Mouse (Mus musculus): ENCODE data around the gene Ppp1r3d. TPM values are rescaled to one million over a fixed set of nuclear protein-coding genes. Genes with fewer than 3 reads are reported as not detected.
A peak's percentile ranks its signal among the peaks of the same experiment; 100 is the strongest.

The Ppp1r3d gene
- polyA plus RNA-seq (2015; fragmentation: Nextera tagmentation; extraction: Ambion mirVana), result 0.87 and 1.0 TPM in 2 replicates

DNA sequence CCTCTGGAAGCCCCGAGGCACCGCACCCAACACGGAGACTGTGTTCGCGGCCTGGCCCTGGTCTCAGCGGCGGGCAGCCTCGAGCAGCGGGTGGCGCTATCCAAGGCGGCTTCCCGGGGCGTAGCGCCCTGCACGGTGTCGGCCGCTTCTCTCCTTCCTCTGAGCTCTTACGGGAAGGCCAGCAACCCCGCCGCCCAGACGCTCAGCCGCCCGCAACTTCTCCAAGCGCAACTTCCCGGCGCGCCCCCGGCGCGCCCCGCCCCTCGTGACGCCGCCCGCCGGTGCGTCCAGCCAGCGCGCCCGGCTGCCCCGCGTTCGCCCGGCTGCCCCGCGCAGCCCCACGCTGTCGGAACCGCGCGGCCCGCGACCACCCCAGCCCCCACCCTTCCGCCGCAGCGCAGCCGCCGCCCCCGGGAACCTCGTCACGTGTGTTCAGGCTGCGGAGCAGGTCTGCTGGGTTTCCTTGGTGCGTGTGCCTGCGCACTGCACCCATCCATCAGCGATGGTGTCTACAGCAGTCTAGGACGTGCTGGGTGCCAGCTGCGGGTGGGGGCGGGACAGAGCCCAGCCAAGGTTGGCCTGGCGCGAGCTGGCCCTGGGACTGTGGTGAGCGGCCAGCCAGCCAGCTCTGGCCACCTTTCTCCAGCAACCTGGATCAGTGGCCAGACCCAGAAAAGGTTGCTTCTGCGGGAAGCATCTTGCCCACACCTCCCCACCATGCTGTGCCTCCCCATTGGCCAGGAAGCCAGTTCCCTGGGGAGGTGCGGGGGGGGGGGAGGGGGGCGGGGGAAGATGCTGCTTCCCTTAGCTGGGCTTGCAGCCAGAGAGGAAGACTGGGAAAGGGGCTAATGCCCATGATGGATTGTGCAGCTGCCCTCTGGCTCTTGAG is at the start of gene Ppp1r3d, which contains the start of gene Fam217b:
Gene Ppp1r3d (minus strand): TSS at position 212 of the 889 bp plus-strand sequence.
Gene Fam217b (plus strand): TSS at position 264 of the 889 bp plus-strand sequence.
- WGBS (ENCODE audit: insufficient replicate concordance), result under 1% methylated on average over 73 of the region's 74 CpGs

DNA sequence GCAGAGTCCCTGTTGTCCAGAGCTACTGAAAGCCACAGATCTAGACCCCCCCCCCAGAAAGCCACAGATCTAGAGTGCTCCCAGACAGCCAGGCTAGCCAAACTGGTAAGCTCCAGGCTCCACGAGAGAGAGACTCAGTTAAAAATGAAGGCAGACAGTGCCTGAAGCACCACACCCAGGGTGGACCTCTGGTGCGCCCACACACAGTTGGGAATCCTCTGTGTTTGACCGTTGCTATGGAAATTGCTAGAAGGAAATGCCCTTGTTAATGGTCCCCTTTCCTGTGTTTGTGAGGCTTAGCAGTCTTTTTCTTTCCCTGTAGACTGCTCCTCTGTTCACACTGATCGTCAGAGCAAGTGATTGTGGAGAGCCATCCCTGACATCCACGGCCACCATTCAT is 46.1 kb upstream of the Ppp1r3d start:
- no peak for DNase-seq
- WGBS (ENCODE audit: insufficient replicate concordance), result 42% methylated on average over 5 of the region's 5 CpGs
- H3K9ac ChIP-seq, result no peak overlapping the region
- H3K36me3 ChIP-seq, result no peaks in the 10 kb centered on the region
- H3K27me3 ChIP-seq, result no peaks in the 10 kb centered on the region
- H3K27ac ChIP-seq, result no peak overlapping the region
- H3K4me2 ChIP-seq, result no peak overlapping the region
- H3K4me1 ChIP-seq (replicated peaks), result no peaks in the 10 kb centered on the region
- H3K4me3 ChIP-seq (replicated peaks), result no peak overlapping the region
- H3K9me3 ChIP-seq (replicated peaks), result no peaks in the 10 kb centered on the region
- no peak for ATAC-seq (ENCODE audit: low read depth)

More for the DNA sequence above, at the start of gene Ppp1r3d, which contains the start of gene Fam217b:
- peak within 1 kb of the TSS; percentile 58 for H3K4me3 ChIP-seq (replicated peaks)
- no peak within 1 kb of the TSS for H3K27ac ChIP-seq
- DNase-seq (no peak), ATAC-seq (ENCODE audit: low read depth) (peak; percentile 41)
- 0 out of 2 replicates have a peak, but pooled peaks cover 4% of the 10 kb centered on the region for H3K36me3 ChIP-seq
- peaks cover 36% of the 10 kb centered on the region for H3K4me1 ChIP-seq (replicated peaks)
- peak within 1 kb of the TSS; percentile 72 for H3K4me2 ChIP-seq
- H3K27me3 ChIP-seq, result peaks cover 32% of the 10 kb centered on the region
- no peaks in the 10 kb centered on the region for H3K9me3 ChIP-seq (replicated peaks)
- H3K9ac ChIP-seq, result peak within 1 kb of the TSS; percentile 47

DNA sequence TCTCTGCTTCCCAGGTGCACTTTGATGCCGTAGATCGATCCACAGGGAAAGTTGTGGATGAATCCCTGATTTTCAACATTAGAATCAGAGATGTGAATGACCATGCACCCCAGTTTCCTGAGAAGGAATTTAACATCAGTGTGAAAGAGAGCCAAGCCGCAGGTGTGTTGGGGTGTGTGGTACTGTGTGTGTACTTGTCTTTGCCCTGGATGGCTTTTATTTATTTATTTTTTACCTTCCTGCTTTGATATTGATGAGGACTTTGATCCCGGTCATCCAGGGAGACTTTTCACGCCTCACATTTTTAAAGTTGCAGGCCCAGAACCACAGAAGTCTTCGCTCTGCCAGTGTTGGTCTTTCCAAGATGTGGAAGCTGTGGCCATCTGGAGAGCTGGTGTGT is 43.1 kb upstream of the Ppp1r3d start:
- WGBS (ENCODE audit: insufficient replicate concordance), result 62% methylated on average over 6 of the region's 6 CpGs
- no peak overlapping the region for H3K9ac ChIP-seq
- no peaks in the 10 kb centered on the region for H3K36me3 ChIP-seq
- H3K27me3 ChIP-seq, result no peaks in the 10 kb centered on the region
- DNase-seq (no peak), ATAC-seq (ENCODE audit: low read depth) (no peak)
- no peak overlapping the region for H3K27ac ChIP-seq
- no peaks in the 10 kb centered on the region for H3K9me3 ChIP-seq (replicated peaks)
- no peak overlapping the region for H3K4me3 ChIP-seq (replicated peaks)
- H3K4me1 ChIP-seq (replicated peaks), result no peaks in the 10 kb centered on the region
- H3K4me2 ChIP-seq, result no peak overlapping the region

DNA sequence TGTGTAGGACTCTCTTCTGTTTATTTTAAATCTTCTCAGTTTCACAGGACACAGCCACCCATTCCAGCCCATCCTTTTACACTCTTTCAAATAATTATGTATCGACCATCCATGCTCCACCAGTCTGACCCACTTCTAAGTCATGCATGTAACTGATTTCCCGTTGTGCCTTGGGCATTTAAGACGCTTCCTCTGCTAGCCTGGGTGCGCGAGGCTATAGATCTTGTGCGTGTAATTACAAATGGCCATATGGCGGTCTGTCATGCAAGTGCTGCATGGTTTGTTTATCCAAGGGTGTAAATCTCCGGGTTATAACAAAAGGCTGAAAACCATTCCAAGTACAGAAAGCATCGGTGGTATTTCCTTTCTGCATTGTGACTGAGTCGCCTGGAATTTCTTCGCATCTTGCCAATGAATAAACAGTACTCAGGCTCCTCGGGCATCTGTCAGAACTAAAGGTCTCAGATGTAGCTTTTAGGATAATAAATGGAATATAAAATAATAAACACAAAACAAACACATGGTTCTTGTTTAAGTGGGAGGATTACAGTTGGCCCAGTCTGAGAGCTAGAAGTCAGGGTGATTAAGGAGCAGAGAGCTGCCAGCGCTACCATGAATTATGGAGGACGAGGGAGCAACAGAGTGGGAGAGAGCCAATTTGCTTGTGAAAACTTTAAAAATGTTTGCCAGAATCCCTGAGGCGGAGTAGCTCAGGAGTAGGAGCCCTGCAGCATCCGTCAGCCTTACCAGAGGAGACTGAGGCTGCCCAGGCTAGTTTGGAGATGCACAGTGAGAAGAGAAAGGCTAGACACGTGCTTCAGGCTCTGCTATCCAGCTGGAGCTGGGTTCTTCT is 40.6 kb upstream of the Ppp1r3d start:
- 45% methylated on average over 17 of the region's 17 CpGs for WGBS (ENCODE audit: insufficient replicate concordance)
- Histone ChIP-seq H3K4me2 (no peak overlapping the region), H3K4me1 (replicated peaks) (no peaks in the 10 kb centered on the region), H3K9me3 (replicated peaks) (no peaks in the 10 kb centered on the region), H3K36me3 (no peaks in the 10 kb centered on the region), H3K9ac (no peak overlapping the region), H3K27me3 (no peaks in the 10 kb centered on the region), H3K27ac (0 out of 2 replicates have a peak overlapping the region, but pooled peaks have one; percentile 55), H3K4me3 (replicated peaks) (no peak overlapping the region)
- DNase-seq (no peak), ATAC-seq (ENCODE audit: low read depth) (no peak)

GRCm38 (mm10) chr2:178450961-178451360 is 36.7 kb upstream of the Ppp1r3d start:
- 70% methylated on average over 10 of the region's 10 CpGs for WGBS (ENCODE audit: insufficient replicate concordance)

GRCm38 (mm10) chr2:178450236-178450635 is 36.0 kb upstream of the Ppp1r3d start:
- WGBS (ENCODE audit: insufficient replicate concordance), result 24% methylated on average over 2 of the region's 2 CpGs
- H3K27ac ChIP-seq, result no peak overlapping the region

More at GRCm38 (mm10) chr2:178450961-178451360, 36.7 kb upstream of the Ppp1r3d start:
- Histone ChIP-seq H3K27me3 (no peaks in the 10 kb centered on the region), H3K4me1 (replicated peaks) (no peaks in the 10 kb centered on the region), H3K36me3 (no peaks in the 10 kb centered on the region), H3K4me3 (replicated peaks) (no peak overlapping the region), H3K9me3 (replicated peaks) (no peaks in the 10 kb centered on the region), H3K27ac (no peak overlapping the region), H3K4me2 (no peak overlapping the region), H3K9ac (no peak overlapping the region)
- ATAC-seq (ENCODE audit: low read depth), result no peak
- no peak for DNase-seq

GRCm38 (mm10) chr2:178449386-178449785 is 35.1 kb upstream of the Ppp1r3d start:
- H3K4me1 ChIP-seq (replicated peaks), result no peaks in the 10 kb centered on the region
- WGBS (ENCODE audit: insufficient replicate concordance), result 71% methylated on average over 4 of the region's 4 CpGs
- no peak overlapping the region for H3K4me2 ChIP-seq
- no peaks in the 10 kb centered on the region for H3K9me3 ChIP-seq (replicated peaks)
- no peak overlapping the region for H3K9ac ChIP-seq
- no peak overlapping the region for H3K27ac ChIP-seq
- no peak for ATAC-seq (ENCODE audit: low read depth)
- no peak overlapping the region for H3K4me3 ChIP-seq (replicated peaks)
- no peaks in the 10 kb centered on the region for H3K27me3 ChIP-seq
- DNase-seq, result no peak
- H3K36me3 ChIP-seq, result no peaks in the 10 kb centered on the region

More at GRCm38 (mm10) chr2:178450236-178450635, 36.0 kb upstream of the Ppp1r3d start:
- Histone ChIP-seq H3K9ac (no peak overlapping the region), H3K4me1 (replicated peaks) (no peaks in the 10 kb centered on the region), H3K4me2 (no peak overlapping the region), H3K4me3 (replicated peaks) (no peak overlapping the region), H3K27me3 (no peaks in the 10 kb centered on the region), H3K36me3 (no peaks in the 10 kb centered on the region), H3K9me3 (replicated peaks) (no peaks in the 10 kb centered on the region)
- ATAC-seq (ENCODE audit: low read depth), result no peak
- no peak for DNase-seq

DNA sequence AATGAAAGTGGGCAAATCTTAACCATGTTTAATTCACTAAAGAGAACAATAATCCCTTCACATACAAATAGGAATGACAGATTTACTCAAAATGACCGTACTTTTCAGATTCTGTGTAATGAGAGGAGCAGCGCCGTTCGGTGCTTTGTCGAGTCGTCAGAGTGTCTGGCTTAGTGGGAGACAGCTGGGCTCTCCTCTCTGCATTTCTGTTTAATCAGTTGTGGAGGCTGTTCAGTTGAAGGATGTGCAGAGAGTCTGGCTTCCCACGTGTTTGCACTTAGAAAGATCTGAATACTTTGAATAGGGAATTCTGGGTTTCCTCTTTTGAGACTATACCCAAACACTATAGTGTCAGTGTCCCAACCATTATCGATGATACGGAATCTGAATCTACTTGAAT is 23.0 kb upstream of the Ppp1r3d start:
- no peak for DNase-seq
- no peak overlapping the region for H3K9ac ChIP-seq
- no peak overlapping the region for H3K27ac ChIP-seq
- 69% methylated on average over 9 of the region's 9 CpGs for WGBS (ENCODE audit: insufficient replicate concordance)
- H3K36me3 ChIP-seq, result no peaks in the 10 kb centered on the region
- ATAC-seq (ENCODE audit: low read depth), result no peak
- H3K27me3 ChIP-seq, result no peaks in the 10 kb centered on the region
- H3K4me2 ChIP-seq, result no peak overlapping the region
- H3K9me3 ChIP-seq (replicated peaks), result no peaks in the 10 kb centered on the region
- no peak overlapping the region for H3K4me3 ChIP-seq (replicated peaks)
- H3K4me1 ChIP-seq (replicated peaks), result no peaks in the 10 kb centered on the region

- no peak overlapping the region for H3K9ac ChIP-seq
- H3K4me3 ChIP-seq (replicated peaks), result no peak overlapping the region
- DNase-seq (no peak), ATAC-seq (ENCODE audit: low read depth) (no peak)
- no peaks in the 10 kb centered on the region for H3K36me3 ChIP-seq
- 71% methylated on average over 2 of the region's 2 CpGs for WGBS (ENCODE audit: insufficient replicate concordance)
- no peak overlapping the region for H3K27ac ChIP-seq
- no peaks in the 10 kb centered on the region for H3K9me3 ChIP-seq (replicated peaks)
- H3K4me1 ChIP-seq (replicated peaks), result no peaks in the 10 kb centered on the region
- no peaks in the 10 kb centered on the region for H3K27me3 ChIP-seq
- no peak overlapping the region for H3K4me2 ChIP-seq
These were observed 19.6 kb upstream of the Ppp1r3d start for GRCm38 (mm10) chr2:178433903-178434302.

- Histone ChIP-seq H3K9ac (no peak overlapping the region), H3K36me3 (no peaks in the 10 kb centered on the region), H3K27ac (no peak overlapping the region), H3K27me3 (no peaks in the 10 kb centered on the region), H3K4me3 (replicated peaks) (no peak overlapping the region), H3K4me1 (replicated peaks) (no peaks in the 10 kb centered on the region), H3K4me2 (no peak overlapping the region), H3K9me3 (replicated peaks) (no peaks in the 10 kb centered on the region)
- DNase-seq, result no peak
- ATAC-seq (ENCODE audit: low read depth), result no peak
- 33% methylated on average over 2 of the region's 2 CpGs for WGBS (ENCODE audit: insufficient replicate concordance)
These were observed 19.2 kb upstream of the Ppp1r3d start for GRCm38 (mm10) chr2:178433495-178433894.

DNA sequence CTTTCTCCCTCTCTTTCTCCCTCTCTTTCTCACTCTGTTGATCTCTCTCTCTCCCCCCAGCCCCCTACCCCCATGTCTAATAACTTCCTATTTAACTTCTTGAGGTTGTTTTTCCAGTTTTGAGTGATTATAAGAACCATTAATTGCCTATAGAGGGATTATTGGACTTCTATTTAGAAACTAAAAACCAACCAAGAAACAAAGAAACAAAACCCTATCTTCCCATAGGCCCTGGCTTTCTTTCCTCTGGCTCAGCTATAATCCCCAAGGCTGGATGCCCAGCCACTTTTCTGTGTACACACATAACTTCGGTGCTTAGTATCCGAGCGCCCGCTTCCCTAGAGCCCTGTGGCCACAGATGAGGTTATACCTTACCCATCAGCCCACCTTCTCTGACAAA is 16.0 kb upstream of the Ppp1r3d start, which contains the start of gene Cdh26:
Gene Cdh26 (plus strand): TSS at position 301 of the 400 bp plus-strand sequence.
- H3K4me2 ChIP-seq, result no peak within 1 kb of the TSS
- H3K4me3 ChIP-seq (replicated peaks), result no peak within 1 kb of the TSS
- ATAC-seq (ENCODE audit: low read depth), result no peak
- no peaks in the 10 kb centered on the region for H3K9me3 ChIP-seq (replicated peaks)
- no peaks in the 10 kb centered on the region for H3K27me3 ChIP-seq
- 86% methylated on average over 4 of the region's 4 CpGs for WGBS (ENCODE audit: insufficient replicate concordance)
- no peak within 1 kb of the TSS for H3K9ac ChIP-seq
- no peaks in the 10 kb centered on the region for H3K36me3 ChIP-seq
- H3K27ac ChIP-seq, result no peak within 1 kb of the TSS
- DNase-seq, result no peak
- no peaks in the 10 kb centered on the region for H3K4me1 ChIP-seq (replicated peaks)
